Mouse (Mus musculus): Measurements from ENCODE around the gene Olfr243. TPM values are rescaled to one million over a fixed set of nuclear protein-coding genes. Genes with fewer than 3 reads are reported as not detected.

Olfr243 gene
- polyA plus RNA-seq, 1 experiment from 2014 or later: not detected

Other genes starting within 250 kb of the Olfr243 start
- gene Olfr608, start 244.8 kb upstream of the Olfr243 start, polyA plus RNA-seq (2016; fragmentation: Nextera tagmentation; extraction: Ambion mirVana): not detected in 2 replicates
- not detected in 2 replicates for gene Olfr609, start 216.6 kb upstream of the Olfr243 start, polyA plus RNA-seq (2016; fragmentation: Nextera tagmentation; extraction: Ambion mirVana)
- not detected in 2 replicates for gene Olfr610, start 202.5 kb upstream of the Olfr243 start, polyA plus RNA-seq (2016; fragmentation: Nextera tagmentation; extraction: Ambion mirVana)
- gene Olfr611, start 193.8 kb upstream of the Olfr243 start, polyA plus RNA-seq (2016; fragmentation: Nextera tagmentation; extraction: Ambion mirVana): not detected in 2 replicates
- gene Olfr612, start 172.0 kb upstream of the Olfr243 start, polyA plus RNA-seq (2016; fragmentation: Nextera tagmentation; extraction: Ambion mirVana): not detected in 2 replicates
- not detected in 2 replicates for gene Olfr613, start 166.6 kb upstream of the Olfr243 start, polyA plus RNA-seq (2016; fragmentation: Nextera tagmentation; extraction: Ambion mirVana)
- not detected in 2 replicates for gene Olfr615, start 158.6 kb upstream of the Olfr243 start, polyA plus RNA-seq (2016; fragmentation: Nextera tagmentation; extraction: Ambion mirVana)
- gene Olfr616, start 145.5 kb upstream of the Olfr243 start, polyA plus RNA-seq (2016; fragmentation: Nextera tagmentation; extraction: Ambion mirVana): not detected in 2 replicates
- not detected in 2 replicates for gene Olfr617, start 141.6 kb upstream of the Olfr243 start, polyA plus RNA-seq (2016; fragmentation: Nextera tagmentation; extraction: Ambion mirVana)
- gene Olfr618, start 124.6 kb upstream of the Olfr243 start, polyA plus RNA-seq (2016; fragmentation: Nextera tagmentation; extraction: Ambion mirVana): not detected in 2 replicates
- gene Olfr619, start 114.1 kb upstream of the Olfr243 start, polyA plus RNA-seq (2016; fragmentation: Nextera tagmentation; extraction: Ambion mirVana): not detected in 2 replicates
- gene Olfr620, start 102.1 kb upstream of the Olfr243 start, polyA plus RNA-seq (2016; fragmentation: Nextera tagmentation; extraction: Ambion mirVana): not detected in 2 replicates
- gene Olfr622, start 72.0 kb upstream of the Olfr243 start, polyA plus RNA-seq (2016; fragmentation: Nextera tagmentation; extraction: Ambion mirVana): not detected in 2 replicates
- not detected in 2 replicates for gene Olfr623, start 51.0 kb upstream of the Olfr243 start, polyA plus RNA-seq (2016; fragmentation: Nextera tagmentation; extraction: Ambion mirVana)
- gene Olfr624, start 43.5 kb upstream of the Olfr243 start, polyA plus RNA-seq (2016; fragmentation: Nextera tagmentation; extraction: Ambion mirVana): 0.04 TPM in 2 replicates
- gene Olfr625-ps1, start 32.0 kb upstream of the Olfr243 start, polyA plus RNA-seq (2016; fragmentation: Nextera tagmentation; extraction: Ambion mirVana): not detected in 2 replicates
- gene Olfr628, start 15.7 kb downstream of the Olfr243 start, polyA plus RNA-seq (2016; fragmentation: Nextera tagmentation; extraction: Ambion mirVana): not detected in 2 replicates
- gene Olfr629, start 30.3 kb downstream of the Olfr243 start, polyA plus RNA-seq (2016; fragmentation: Nextera tagmentation; extraction: Ambion mirVana): not detected in 2 replicates
- gene Olfr630, start 42.7 kb downstream of the Olfr243 start, polyA plus RNA-seq (2016; fragmentation: Nextera tagmentation; extraction: Ambion mirVana): not detected in 2 replicates
- not detected in 2 replicates for gene Olfr69, start 56.9 kb downstream of the Olfr243 start, polyA plus RNA-seq (2016; fragmentation: Nextera tagmentation; extraction: Ambion mirVana)
- gene Olfr68, start 65.0 kb downstream of the Olfr243 start, polyA plus RNA-seq (2016; fragmentation: Nextera tagmentation; extraction: Ambion mirVana): not detected in 2 replicates
- gene Olfr67, start 77.2 kb downstream of the Olfr243 start, polyA plus RNA-seq (2016; fragmentation: Nextera tagmentation; extraction: Ambion mirVana): not detected in 2 replicates
- gene Hbb-bt, start 99.3 kb downstream of the Olfr243 start, polyA plus RNA-seq (2016; fragmentation: Nextera tagmentation; extraction: Ambion mirVana): 599 and 788 TPM in 2 replicates
- gene Hbb-bs, start 113.4 kb downstream of the Olfr243 start, polyA plus RNA-seq (2016; fragmentation: Nextera tagmentation; extraction: Ambion mirVana): 465 and 620 TPM in 2 replicates
- gene Hbb-bh2, start 125.8 kb downstream of the Olfr243 start, polyA plus RNA-seq (2016; fragmentation: Nextera tagmentation; extraction: Ambion mirVana): 0.50 TPM in 1 of 2 replicates, not detected in the other
- 427 and 624 TPM in 2 replicates for gene Hbb-bh1, start 128.5 kb downstream of the Olfr243 start, polyA plus RNA-seq (2016; fragmentation: Nextera tagmentation; extraction: Ambion mirVana)
- 6,398 and 8,559 TPM in 2 replicates for gene Hbb-y, start 138.5 kb downstream of the Olfr243 start, polyA plus RNA-seq (2016; fragmentation: Nextera tagmentation; extraction: Ambion mirVana)
- gene Olfr66, start 171.6 kb downstream of the Olfr243 start, polyA plus RNA-seq (2016; fragmentation: Nextera tagmentation; extraction: Ambion mirVana): not detected in 2 replicates
- gene Olfr64, start 179.8 kb downstream of the Olfr243 start, polyA plus RNA-seq (2016; fragmentation: Nextera tagmentation; extraction: Ambion mirVana): not detected in 2 replicates
- not detected in 2 replicates for gene Olfr65, start 188.8 kb downstream of the Olfr243 start, polyA plus RNA-seq (2016; fragmentation: Nextera tagmentation; extraction: Ambion mirVana)
- gene Olfr631, start 214.2 kb downstream of the Olfr243 start, polyA plus RNA-seq (2016; fragmentation: Nextera tagmentation; extraction: Ambion mirVana): not detected in 2 replicates
- gene Olfr632, start 219.7 kb downstream of the Olfr243 start, polyA plus RNA-seq (2016; fragmentation: Nextera tagmentation; extraction: Ambion mirVana): not detected in 2 replicates
- not detected in 2 replicates for gene Olfr633, start 229.8 kb downstream of the Olfr243 start, polyA plus RNA-seq (2016; fragmentation: Nextera tagmentation; extraction: Ambion mirVana)